ENCODE assay signal across 11 mouse cellular contexts in the genomic region with DNA sequence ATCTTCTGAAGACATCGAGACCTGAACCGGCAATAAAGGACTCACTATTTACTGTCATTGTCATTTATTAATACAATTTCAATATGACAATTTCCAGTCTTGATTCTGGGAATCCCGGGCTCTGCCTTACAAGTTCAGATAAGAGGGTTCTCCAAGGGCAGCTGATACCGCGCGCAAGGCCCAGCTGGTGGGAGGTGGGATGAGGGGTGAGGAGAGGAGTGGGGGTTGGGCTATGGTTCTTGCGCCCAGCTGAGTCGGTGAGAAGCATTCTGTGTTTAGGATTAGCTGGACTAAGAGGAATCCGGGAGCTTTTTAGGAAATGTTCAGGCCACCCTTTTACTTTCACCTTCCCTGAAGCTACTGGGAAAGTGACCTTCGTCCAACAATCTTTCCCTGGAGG.
DNase-seq lines count a peak whose midpoint lies in the region; ATAC-seq and TF ChIP-seq lines count a peak whose summit lies in the region.
"Had no signal": no experiment of that assay in that cellular context is flagged by ENCODE, and none has a peak within 500 bp of the region (broad histone marks: within the 10 kb centered on the region; RNA-seq: fewer than 3 reads in every experiment).

No protein-coding gene starts in this region.

- 8% methylated on average over 10 of the region's 10 CpGs for WGBS in liver, embryonic 11.5 days
- WGBS in embryonic facial prominence, embryonic 11.5 days, result 5% methylated on average over 10 of the region's 10 CpGs
- WGBS in liver, embryonic 14.5 days (ENCODE audit: insufficient replicate concordance), result 9% methylated on average over 10 of the region's 10 CpGs

- H3K4me1 ChIP-seq in liver, embryonic 11.5 days (replicated peaks; ENCODE audit: control insufficient read depth, insufficient read depth, low read length), result peaks cover 25% of the 10 kb centered on the region
- H3K4me1 ChIP-seq in embryonic facial prominence, embryonic 11.5 days (ENCODE audit: control insufficient read depth, insufficient read depth, low read length), result no peaks in the 10 kb centered on the region; the same call in none of the 2 replicates
- peaks cover 0 to 9% of the 10 kb centered on the region in 2 experiments; a peak in 2 of 4 replicates for H3K4me1 ChIP-seq in liver, embryonic 14.5 days (replicated peaks; ENCODE audit: control insufficient read depth in 2 of 2, insufficient read depth in 2 of 2, low read length in 1 of 2)

- no peak for TF ChIP-seq EP300 in liver, embryonic 14.5 days (IDR thresholded peaks at IDR 0.05; ENCODE audit: low read depth)

- peaks cover 26% of the 10 kb centered on the region for H3K27me3 ChIP-seq in liver, embryonic 11.5 days (replicated peaks; ENCODE audit: control insufficient read depth, insufficient read depth, low read length)
- peaks cover 34% of the 10 kb centered on the region for H3K27me3 ChIP-seq in embryonic facial prominence, embryonic 11.5 days (ENCODE audit: control insufficient read depth, insufficient read depth, low read length)
- H3K27me3 ChIP-seq in liver, embryonic 14.5 days (ENCODE audit: control insufficient read depth, insufficient read depth, low read length), result peaks cover 17% of the 10 kb centered on the region

- H3K27ac ChIP-seq in liver, embryonic 11.5 days (ENCODE audit: low read depth, low read length), result no peak overlapping the region
- H3K27ac ChIP-seq in embryonic facial prominence, embryonic 11.5 days (replicated peaks; ENCODE audit: low read depth, low read length), result no peak overlapping the region
- H3K27ac ChIP-seq in liver, embryonic 14.5 days, result no peak overlapping the region
- H3K27ac ChIP-seq: macrophage had no signal

- H3K4me2 ChIP-seq in liver, embryonic 11.5 days, result peak overlapping the region; percentile 51
- no peak overlapping the region for H3K4me2 ChIP-seq in embryonic facial prominence, embryonic 11.5 days (ENCODE audit: low read depth, low read length)
- H3K4me2 ChIP-seq in liver, embryonic 14.5 days (ENCODE audit: low read depth), result peak overlapping the region; percentile 41

- H3K9me3 ChIP-seq in liver, embryonic 11.5 days (ENCODE audit: control insufficient read depth, low read length), result no peaks in the 10 kb centered on the region
- no peaks in the 10 kb centered on the region for H3K9me3 ChIP-seq in embryonic facial prominence, embryonic 11.5 days (replicated peaks; ENCODE audit: control insufficient read depth, low read length)
- no peaks in the 10 kb centered on the region for H3K9me3 ChIP-seq in liver, embryonic 14.5 days (ENCODE audit: control insufficient read depth, low read length)

- no peak for TF ChIP-seq CTCF in liver, embryonic 14.5 days (IDR thresholded peaks at IDR 0.05; ENCODE audit: low read depth)

- no peak for DNase-seq in liver, embryonic 11.5 days (ENCODE audit: low spot score)
- no peak for DNase-seq in liver
- DNase-seq in embryo, embryonic 10.5 days (ENCODE audit: low spot score), result peak; percentile 55
- peak; percentile 33 for DNase-seq in embryonic facial prominence, embryonic 11.5 days (ENCODE audit: low spot score)
- DNase-seq in liver, embryonic 14.5 days (ENCODE audit: low read depth in 3 of 3, low spot score in 3 of 3), result no peak
- no peak for DNase-seq in adrenal gland, postnatal 4 days (ENCODE audit: low spot score in 2 of 2)
- DNase-seq in spleen, adult 18-20 months, result no peak
- DNase-seq: cerebellum, adult 2 months; layer of hippocampus, adult 9-11 months; left cerebral cortex, postnatal 4 days had no signal

- no peak overlapping the region for H3K4me3 ChIP-seq in liver, embryonic 11.5 days (ENCODE audit: low read depth, low read length)
- H3K4me3 ChIP-seq in embryonic facial prominence, embryonic 11.5 days (ENCODE audit: low read depth, low read length), result no peak overlapping the region
- H3K4me3 ChIP-seq in liver, embryonic 14.5 days (ENCODE audit: insufficient read depth in 1 of 2, low read depth in 2 of 2, low read length in 2 of 2), result 0 out of 4 replicates have a peak overlapping the region, but pooled peaks of 1 of the 2 experiments have one; percentile 8

- H3K9ac ChIP-seq in liver, embryonic 11.5 days (ENCODE audit: low read depth, low read length), result no peak overlapping the region
- H3K9ac ChIP-seq in embryonic facial prominence, embryonic 11.5 days (replicated peaks; ENCODE audit: low read length), result no peak overlapping the region
- H3K9ac ChIP-seq in liver, embryonic 14.5 days (replicated peaks), result no peak overlapping the region

- ATAC-seq in liver, embryonic 11.5 days (replicated peaks; ENCODE audit: low FRiP score), result no peak
- no peak for ATAC-seq in embryonic facial prominence, embryonic 11.5 days (replicated peaks; ENCODE audit: insufficient number of reproducible peaks, low FRiP score, low TSS enrichment, low read depth)
- no peak for ATAC-seq in liver, embryonic 14.5 days (ENCODE audit: insufficient read depth)

- H3K36me3 ChIP-seq in liver, embryonic 11.5 days (ENCODE audit: control insufficient read depth, insufficient read depth, low read length), result no peaks in the 10 kb centered on the region
- no peaks in the 10 kb centered on the region for H3K36me3 ChIP-seq in embryonic facial prominence, embryonic 11.5 days (replicated peaks; ENCODE audit: control insufficient read depth, insufficient read depth, low read depth, low read length)
- H3K36me3 ChIP-seq in liver, embryonic 14.5 days (replicated peaks; ENCODE audit: control insufficient read depth, insufficient read depth, low read depth), result no peaks in the 10 kb centered on the region

Comparison
In these comparisons a context has a peak if more than half of its experiments do, and no peak if none do; other contexts are left out.
1. DNase-seq: peak in embryo, embryonic 10.5 days (single experiment) and embryonic facial prominence, embryonic 11.5 days (single experiment); none in liver, embryonic 11.5 days (single experiment), liver (single experiment), liver, embryonic 14.5 days (0 of 3), adrenal gland, postnatal 4 days (0 of 2) and spleen, adult 18-20 months (0 of 2).